Mouse (Mus musculus) liver, embryonic 16.5 days (tissue): ENCODE data around the gene Galnt18. TPM values are rescaled to one million over a fixed set of nuclear protein-coding genes. Genes with fewer than 3 reads are reported as not detected.

Source experiments
- ATAC-seq: fragments of 200-750 bp; cut with Nextera tagmentation; 2 replicates; pipeline ENCODE4 v1.8.0; 2017; ENCODE audit warnings: low read depth, mild to moderate bottlenecking, moderate number of reproducible peaks, moderate library complexity
- H3K27ac ChIP-seq: fragments of 300-500 bp; sonication (generic); 2 replicates; pipeline ENCODE4 v1.5.1; 2014; ENCODE audit warnings: mild to moderate bottlenecking, low read length
- H3K27me3 ChIP-seq: fragments of 300-500 bp; sonication (generic); 2 replicates; pipeline ENCODE4 v1.6.1; 2014; ENCODE audit warnings: low read depth, low read length, mixed read lengths; ENCODE audit not compliant: control insufficient read depth, insufficient read depth
- H3K36me3 ChIP-seq: fragments of 300-500 bp; sonication (generic); 2 replicates; pipeline ENCODE4 v1.6.1; 2014; ENCODE audit warnings: mild to moderate bottlenecking; ENCODE audit not compliant: control insufficient read depth, insufficient read depth
- H3K4me1 ChIP-seq: fragments of 300-500 bp; sonication (generic); 2 replicates; pipeline ENCODE4 v1.6.1; 2014; ENCODE audit warnings: low read depth, low read length, mixed read lengths; ENCODE audit not compliant: control insufficient read depth
- H3K4me2 ChIP-seq: fragments of 300-500 bp; sonication (generic); 2 replicates; pipeline ENCODE4 v1.6.1; 2014; ENCODE audit warnings: low read depth, low read length, mixed read lengths
- H3K4me3 ChIP-seq: fragments of 300-500 bp; sonication (generic); 2 replicates; pipeline ENCODE4 v1.5.1; 2014; ENCODE audit warnings: low read depth, mild to moderate bottlenecking, low read length
- H3K9ac ChIP-seq: fragments of 300-500 bp; sonication (generic); 2 replicates; pipeline ENCODE4 v1.6.1; 2014; ENCODE audit warnings: low read depth, low read length
- H3K9me3 ChIP-seq: fragments of 300-500 bp; sonication (generic); replicated peaks from 2 replicates; pipeline ENCODE4 v1.6.1; 2016; ENCODE audit warnings: low read length; ENCODE audit not compliant: control insufficient read depth
- WGBS: fragments of 180-500 bp; shearing (Covaris S2); extraction: QIAGEN DNeasy Blood & Tissue Kit; methylation state at CpG from one replicate; pipeline ENCODE4 v1.1.7; 2014; ENCODE audit not compliant: insufficient replicate concordance; 5-methylcytosine and 5-hydroxymethylcytosine counted together
- polyA plus RNA-seq: library from polyadenylated mRNA; unstranded; fragments of >200 nt; fragmentation: Nextera tagmentation; extraction: Ambion mirVana; gene quantifications from 2 replicates; pipeline ENCODE4 v1.2.1, GENCODE M21; 2015

The Galnt18 gene
- polyA plus RNA-seq, 1 experiment from 2014 or later, result 2.2 TPM

GRCm38 (mm10) chr7:111730346-111731269, 49.2 kb downstream of the Galnt18 start:
- ATAC-seq, result no peak
- Histone ChIP-seq H3K36me3 (no peaks in the 10 kb centered on the region), H3K4me1 (no peaks in the 10 kb centered on the region), H3K9me3 (no peaks in the 10 kb centered on the region), H3K9ac (no peak overlapping the region), H3K4me3 (no peak overlapping the region), H3K27me3 (no peaks in the 10 kb centered on the region), H3K27ac (no peak overlapping the region), H3K4me2 (no peak overlapping the region)
- 55% methylated on average over 8 of the region's 8 CpGs for whole genome bisulfite sequencing

GRCm38 (mm10) chr7:111726928-111727327, 52.8 kb downstream of the Galnt18 start:
- Histone ChIP-seq H3K27me3 (no peaks in the 10 kb centered on the region), H3K9ac (no peak overlapping the region), H3K4me2 (no peak overlapping the region), H3K4me3 (no peak overlapping the region), H3K9me3 (no peaks in the 10 kb centered on the region), H3K36me3 (no peaks in the 10 kb centered on the region), H3K27ac (no peak overlapping the region), H3K4me1 (no peaks in the 10 kb centered on the region)
- ATAC-seq, result peak; percentile 51
- 36% methylated on average over 2 of the region's 2 CpGs for WGBS

- ATAC-seq, result no peak
- H3K9me3 ChIP-seq, result no peaks in the 10 kb centered on the region
- no peak overlapping the region for H3K4me2 ChIP-seq
- no peak overlapping the region for H3K27ac ChIP-seq
- H3K4me1 ChIP-seq, result no peaks in the 10 kb centered on the region
- no peaks in the 10 kb centered on the region for H3K27me3 ChIP-seq
- H3K9ac ChIP-seq, result no peak overlapping the region
- no peaks in the 10 kb centered on the region for H3K36me3 ChIP-seq
- WGBS, result 44% methylated on average over 7 of the region's 7 CpGs
- H3K4me3 ChIP-seq, result no peak overlapping the region
These were observed 55.0 kb downstream of the Galnt18 start for GRCm38 (mm10) chr7:111724730-111725129.

- H3K9ac ChIP-seq, result no peak overlapping the region
- WGBS, result 57% methylated on average over 4 of the region's 4 CpGs
- no peaks in the 10 kb centered on the region for H3K9me3 ChIP-seq
- H3K27me3 ChIP-seq, result no peaks in the 10 kb centered on the region
- no peak overlapping the region for H3K27ac ChIP-seq
- H3K4me1 ChIP-seq, result no peaks in the 10 kb centered on the region; the same call in 1 of the 2 replicates
- no peak overlapping the region for H3K4me3 ChIP-seq
- no peak overlapping the region for H3K4me2 ChIP-seq
- ATAC-seq, result no peak
- H3K36me3 ChIP-seq, result no peaks in the 10 kb centered on the region
These were observed 55.8 kb downstream of the Galnt18 start for GRCm38 (mm10) chr7:111724004-111724403.

- WGBS, result 61% methylated on average over 5 of the region's 5 CpGs
- ATAC-seq, result no peak
- Histone ChIP-seq H3K9ac (no peak overlapping the region), H3K27me3 (no peaks in the 10 kb centered on the region), H3K4me3 (no peak overlapping the region), H3K36me3 (no peaks in the 10 kb centered on the region), H3K4me1 (no peaks in the 10 kb centered on the region; the same call in none of the 2 replicates), H3K9me3 (no peaks in the 10 kb centered on the region), H3K27ac (no peak overlapping the region), H3K4me2 (no peak overlapping the region)
These were observed 58.5 kb downstream of the Galnt18 start for GRCm38 (mm10) chr7:111721308-111721698.

- Histone ChIP-seq H3K9me3 (no peaks in the 10 kb centered on the region), H3K4me2 (no peak overlapping the region), H3K27me3 (no peaks in the 10 kb centered on the region), H3K4me3 (no peak overlapping the region), H3K36me3 (no peaks in the 10 kb centered on the region), H3K4me1 (no peaks in the 10 kb centered on the region; the same call in none of the 2 replicates), H3K9ac (no peak overlapping the region), H3K27ac (no peak overlapping the region)
- ATAC-seq, result no peak
- WGBS, result 58% methylated on average over 8 of the region's 8 CpGs
These were observed 59.1 kb downstream of the Galnt18 start for GRCm38 (mm10) chr7:111720511-111721307.

- H3K4me1 ChIP-seq, result peaks cover 4% of the 10 kb centered on the region
- no peaks in the 10 kb centered on the region for H3K36me3 ChIP-seq
- no peaks in the 10 kb centered on the region for H3K9me3 ChIP-seq
- no peak overlapping the region for H3K4me2 ChIP-seq
- no peak overlapping the region for H3K9ac ChIP-seq
- H3K27ac ChIP-seq, result no peak overlapping the region
- H3K4me3 ChIP-seq, result no peak overlapping the region
- no peak for ATAC-seq
- WGBS, result 48% methylated on average over 4 of the region's 4 CpGs
- no peaks in the 10 kb centered on the region for H3K27me3 ChIP-seq
These were observed 60.9 kb downstream of the Galnt18 start for GRCm38 (mm10) chr7:111718900-111719299.

- Histone ChIP-seq H3K4me3 (no peak overlapping the region), H3K27me3 (no peaks in the 10 kb centered on the region), H3K27ac (peak overlapping the region; percentile 43; the same call in 1 of the 2 replicates), H3K9me3 (no peaks in the 10 kb centered on the region), H3K4me2 (no peak overlapping the region), H3K4me1 (peaks cover 5% of the 10 kb centered on the region), H3K9ac (no peak overlapping the region), H3K36me3 (no peaks in the 10 kb centered on the region)
- 37% methylated on average over 5 of the region's 5 CpGs for WGBS
- peak; percentile 85 for ATAC-seq
These were observed 65.0 kb downstream of the Galnt18 start for GRCm38 (mm10) chr7:111714639-111715360.
